Mouse (Mus musculus): ENCODE measurements around the gene Ankrd22. TPM values are rescaled to one million over a fixed set of nuclear protein-coding genes. Genes with fewer than 3 reads are reported as not detected.
A peak's percentile ranks its signal among the peaks of the same experiment; 100 is the strongest.
"Not testable (repeated sequence)": the region's sequence is repeated elsewhere in the genome, so short reads cannot be mapped to it uniquely, and the experiment has no call there.

Gene Ankrd22
- not detected in 3 replicates for total RNA-seq (2017)

GRCm38 (mm10) chr19:34165891-34166290, at the start of gene Ankrd22:
Ankrd22 (minus strand) TSS chr19:34166053.
- ATAC-seq (replicated peaks; ENCODE audit: insufficient number of reproducible peaks, low FRiP score, low TSS enrichment, poor library complexity, severe bottlenecking): no peak

- no peak for ATAC-seq (replicated peaks; ENCODE audit: insufficient number of reproducible peaks, low FRiP score, low TSS enrichment, poor library complexity, severe bottlenecking)
Observed at GRCm38 (mm10) chr19:34214136-34214535, 48.3 kb upstream of the Ankrd22 start.

GRCm38 (mm10) chr19:34213251-34213645, 47.4 kb upstream of the Ankrd22 start:
- no peak for ATAC-seq (replicated peaks; ENCODE audit: insufficient number of reproducible peaks, low FRiP score, low TSS enrichment, poor library complexity, severe bottlenecking)

GRCm38 (mm10) chr19:34212489-34213250, 46.8 kb upstream of the Ankrd22 start:
- no peak for ATAC-seq (replicated peaks; ENCODE audit: insufficient number of reproducible peaks, low FRiP score, low TSS enrichment, poor library complexity, severe bottlenecking)

- no peak for ATAC-seq (replicated peaks; ENCODE audit: insufficient number of reproducible peaks, low FRiP score, low TSS enrichment, poor library complexity, severe bottlenecking)
Observed at GRCm38 (mm10) chr19:34210841-34211240, 45.0 kb upstream of the Ankrd22 start.

- no peak for ATAC-seq (replicated peaks; ENCODE audit: insufficient number of reproducible peaks, low FRiP score, low TSS enrichment, poor library complexity, severe bottlenecking)
Observed at GRCm38 (mm10) chr19:34209930-34210581, 44.2 kb upstream of the Ankrd22 start.

- no peak for ATAC-seq (replicated peaks; ENCODE audit: insufficient number of reproducible peaks, low FRiP score, low TSS enrichment, poor library complexity, severe bottlenecking)
Observed at GRCm38 (mm10) chr19:34209031-34209430, 43.2 kb upstream of the Ankrd22 start.

GRCm38 (mm10) chr19:34206760-34207440, 41.0 kb upstream of the Ankrd22 start:
- no peak for ATAC-seq (replicated peaks; ENCODE audit: insufficient number of reproducible peaks, low FRiP score, low TSS enrichment, poor library complexity, severe bottlenecking)

- not testable (repeated sequence) for ATAC-seq (replicated peaks; ENCODE audit: insufficient number of reproducible peaks, low FRiP score, low TSS enrichment, poor library complexity, severe bottlenecking)
Observed at GRCm38 (mm10) chr19:34206128-34206527, 40.3 kb upstream of the Ankrd22 start.

- ATAC-seq (replicated peaks; ENCODE audit: insufficient number of reproducible peaks, low FRiP score, low TSS enrichment, poor library complexity, severe bottlenecking): no peak
Observed at GRCm38 (mm10) chr19:34202668-34203067, 36.8 kb upstream of the Ankrd22 start.

- ATAC-seq (replicated peaks; ENCODE audit: insufficient number of reproducible peaks, low FRiP score, low TSS enrichment, poor library complexity, severe bottlenecking): peak; percentile 75
Observed at GRCm38 (mm10) chr19:34199488-34199887, 33.6 kb upstream of the Ankrd22 start.

- no peak for ATAC-seq (replicated peaks; ENCODE audit: insufficient number of reproducible peaks, low FRiP score, low TSS enrichment, poor library complexity, severe bottlenecking)
Observed at GRCm38 (mm10) chr19:34198901-34199300, 33.0 kb upstream of the Ankrd22 start.

- ATAC-seq (replicated peaks; ENCODE audit: insufficient number of reproducible peaks, low FRiP score, low TSS enrichment, poor library complexity, severe bottlenecking): no peak
Observed at GRCm38 (mm10) chr19:34198066-34198465, 32.2 kb upstream of the Ankrd22 start.

GRCm38 (mm10) chr19:34195031-34195430, 29.2 kb upstream of the Ankrd22 start:
- no peak for ATAC-seq (replicated peaks; ENCODE audit: insufficient number of reproducible peaks, low FRiP score, low TSS enrichment, poor library complexity, severe bottlenecking)

GRCm38 (mm10) chr19:34194132-34194745, 28.4 kb upstream of the Ankrd22 start:
- 0 out of 2 replicates have a peak, but pooled peaks have one; percentile 37 for ATAC-seq (replicated peaks; ENCODE audit: insufficient number of reproducible peaks, low FRiP score, low TSS enrichment, poor library complexity, severe bottlenecking)

GRCm38 (mm10) chr19:34193683-34194082, 27.8 kb upstream of the Ankrd22 start:
- ATAC-seq (replicated peaks; ENCODE audit: insufficient number of reproducible peaks, low FRiP score, low TSS enrichment, poor library complexity, severe bottlenecking): no peak

- ATAC-seq (replicated peaks; ENCODE audit: insufficient number of reproducible peaks, low FRiP score, low TSS enrichment, poor library complexity, severe bottlenecking): no peak
Observed at GRCm38 (mm10) chr19:34193149-34193548, 27.3 kb upstream of the Ankrd22 start.

GRCm38 (mm10) chr19:34192008-34192963, 26.4 kb upstream of the Ankrd22 start, which contains the start of gene Stambpl1:
Stambpl1 (plus strand) TSS chr19:34192229.
- ATAC-seq (replicated peaks; ENCODE audit: insufficient number of reproducible peaks, low FRiP score, low TSS enrichment, poor library complexity, severe bottlenecking): peak; percentile 68

Data from monocyte, adult 5-6 weeks (primary cell).